Mouse (Mus musculus): Measurements from ENCODE around the gene Bglap3. TPM values are rescaled to one million over a fixed set of nuclear protein-coding genes. Genes with fewer than 3 reads are reported as not detected.
"Not testable (repeated sequence)": the region's sequence is repeated elsewhere in the genome, so short reads cannot be mapped to it uniquely, and the experiment has no call there.

Gene Bglap3
- total RNA-seq (2021), result 1 to 10 TPM in 1 of 2 experiments, under 1 TPM in 1; 0.93 to 1.1 TPM
- long read RNA-seq, experiment 1, result 0 reads
- long read RNA-seq, experiment 2, result 0 reads

DNA sequence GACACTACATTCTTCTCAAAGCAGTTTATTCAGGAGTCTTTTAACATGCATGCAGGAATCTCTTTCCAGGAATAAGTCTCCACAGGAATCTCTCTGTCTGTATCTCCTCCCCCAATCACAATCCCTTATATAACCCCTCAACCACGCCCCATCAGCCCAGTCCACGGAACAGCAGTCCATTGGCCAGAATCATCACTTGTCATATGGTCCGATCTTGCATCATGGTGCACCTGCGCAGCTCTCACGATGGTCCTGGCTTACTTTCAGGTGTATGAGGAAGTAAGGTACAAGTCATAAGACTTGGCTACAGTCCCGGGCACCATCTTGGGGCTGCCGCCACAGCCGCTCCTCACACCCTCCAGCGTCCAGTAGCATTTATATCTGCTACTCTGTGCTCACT lies at the start of gene Bglap3:
Gene Bglap3, minus strand, starts transcription at position 101 of the 400 bp plus-strand sequence.
- not testable (repeated sequence) for DNase-seq (ENCODE audit: low spot score in 2 of 2)

GRCm38 (mm10) chr3:88422020-88422720 lies 49.6 kb upstream of the Bglap3 start:
- no peak for DNase-seq (ENCODE audit: low spot score in 2 of 2)

- DNase-seq (ENCODE audit: low spot score in 2 of 2), result no peak
These were observed 48.2 kb upstream of the Bglap3 start for GRCm38 (mm10) chr3:88420771-88421170.

DNA sequence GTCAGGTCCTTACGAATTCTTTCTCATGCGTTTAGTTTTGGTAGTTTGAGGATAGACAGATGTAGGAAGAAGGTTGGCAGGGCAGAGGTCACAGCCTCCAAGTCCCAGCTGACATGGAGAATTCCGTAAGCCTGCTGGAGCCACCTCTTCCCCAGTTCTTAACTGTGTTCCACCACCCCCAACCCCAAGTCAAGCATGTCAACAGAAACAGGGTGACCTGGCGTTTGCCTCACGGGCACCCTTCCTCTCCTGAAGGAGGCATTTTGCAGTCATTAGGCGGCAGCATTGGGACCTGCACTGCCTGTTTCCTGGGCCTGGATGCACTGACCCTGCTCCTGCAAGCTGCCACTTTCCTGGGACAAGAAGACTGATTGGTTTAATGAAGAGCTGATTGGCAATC lies 45.5 kb upstream of the Bglap3 start:
- DNase-seq (ENCODE audit: low spot score in 2 of 2), result no peak

DNA sequence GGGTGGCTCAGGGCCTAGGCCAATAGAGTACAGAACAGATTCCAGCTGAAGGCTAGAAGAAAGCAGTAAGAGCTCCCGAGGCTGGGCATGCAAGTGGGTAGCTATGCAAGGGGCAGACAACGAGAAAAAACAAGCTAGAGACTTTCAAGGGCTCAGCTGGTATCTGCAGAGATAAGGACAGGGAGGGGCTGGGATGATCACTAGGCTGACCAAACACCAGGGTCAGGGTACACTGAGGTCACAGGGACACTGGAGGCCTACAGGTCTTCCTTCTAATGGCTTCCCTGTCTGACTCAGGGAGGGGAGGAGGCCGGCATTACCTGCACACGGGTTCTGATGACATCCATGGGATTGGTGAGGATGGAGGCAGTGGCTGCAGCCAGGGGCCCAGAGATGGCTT lies 43.1 kb upstream of the Bglap3 start:
- DNase-seq (ENCODE audit: low spot score in 2 of 2), result no peak

DNA sequence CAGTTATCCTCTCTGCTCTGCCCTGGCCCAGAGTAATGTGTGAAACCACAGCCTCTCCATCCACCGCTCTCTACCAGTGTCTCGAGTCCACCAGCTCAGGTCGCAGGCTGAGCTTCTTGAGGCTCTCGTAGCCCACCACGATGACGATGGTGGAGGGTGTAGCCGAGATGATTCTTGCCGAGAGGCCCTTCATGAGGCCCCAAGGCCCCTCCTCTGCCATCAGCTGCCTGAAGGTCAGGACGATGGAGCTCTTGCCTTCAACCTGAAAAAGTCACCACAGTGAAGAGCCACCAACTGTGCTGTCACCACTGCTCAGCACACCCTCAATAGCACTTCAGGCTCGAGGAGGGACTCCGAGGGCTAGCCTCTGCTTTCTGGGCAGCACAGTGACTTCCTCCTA lies 40.1 kb upstream of the Bglap3 start:
- no peak for DNase-seq (ENCODE audit: low spot score in 2 of 2)

DNA sequence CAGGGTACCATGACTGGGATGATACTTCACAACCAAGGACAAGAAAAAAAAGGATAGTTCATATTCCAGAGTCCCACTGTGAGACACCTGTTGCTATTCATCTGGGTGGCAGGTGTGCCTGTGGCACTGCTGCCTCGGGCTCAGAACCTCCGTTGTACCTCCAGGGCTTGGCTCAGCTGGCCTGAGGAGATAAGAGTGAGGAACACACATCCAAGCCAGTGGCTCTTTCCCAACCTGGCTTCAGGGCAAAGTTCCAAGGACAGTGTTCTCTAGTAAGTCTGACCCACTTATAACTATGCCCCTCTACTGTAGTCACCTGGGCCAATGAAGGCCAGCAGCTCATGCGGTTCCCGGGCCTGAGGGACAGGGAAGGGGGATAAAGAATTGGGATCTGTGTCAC lies 39.1 kb upstream of the Bglap3 start:
- no peak for DNase-seq (ENCODE audit: low spot score in 2 of 2)

DNA sequence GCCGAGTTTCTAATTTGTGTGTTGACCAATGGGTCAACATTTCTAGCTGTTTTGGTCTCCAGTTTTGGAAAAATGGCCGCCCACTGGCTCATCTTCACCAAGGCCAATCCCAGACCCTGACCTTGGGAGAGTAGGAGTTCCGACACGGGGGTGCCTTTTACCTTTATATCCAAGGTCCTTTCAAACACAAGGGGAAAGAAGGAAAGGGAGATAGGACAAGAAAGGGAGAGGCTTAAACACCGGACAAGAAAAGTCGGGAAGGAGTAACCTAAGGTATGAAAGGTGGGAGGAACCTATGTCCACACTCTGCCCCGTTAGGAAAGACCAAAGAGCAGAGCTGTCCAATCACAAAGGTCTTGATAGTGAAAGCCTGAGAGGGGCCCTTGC lies 38.1 kb upstream of the Bglap3 start:
- DNase-seq (ENCODE audit: low spot score in 2 of 2), result no peak

DNA sequence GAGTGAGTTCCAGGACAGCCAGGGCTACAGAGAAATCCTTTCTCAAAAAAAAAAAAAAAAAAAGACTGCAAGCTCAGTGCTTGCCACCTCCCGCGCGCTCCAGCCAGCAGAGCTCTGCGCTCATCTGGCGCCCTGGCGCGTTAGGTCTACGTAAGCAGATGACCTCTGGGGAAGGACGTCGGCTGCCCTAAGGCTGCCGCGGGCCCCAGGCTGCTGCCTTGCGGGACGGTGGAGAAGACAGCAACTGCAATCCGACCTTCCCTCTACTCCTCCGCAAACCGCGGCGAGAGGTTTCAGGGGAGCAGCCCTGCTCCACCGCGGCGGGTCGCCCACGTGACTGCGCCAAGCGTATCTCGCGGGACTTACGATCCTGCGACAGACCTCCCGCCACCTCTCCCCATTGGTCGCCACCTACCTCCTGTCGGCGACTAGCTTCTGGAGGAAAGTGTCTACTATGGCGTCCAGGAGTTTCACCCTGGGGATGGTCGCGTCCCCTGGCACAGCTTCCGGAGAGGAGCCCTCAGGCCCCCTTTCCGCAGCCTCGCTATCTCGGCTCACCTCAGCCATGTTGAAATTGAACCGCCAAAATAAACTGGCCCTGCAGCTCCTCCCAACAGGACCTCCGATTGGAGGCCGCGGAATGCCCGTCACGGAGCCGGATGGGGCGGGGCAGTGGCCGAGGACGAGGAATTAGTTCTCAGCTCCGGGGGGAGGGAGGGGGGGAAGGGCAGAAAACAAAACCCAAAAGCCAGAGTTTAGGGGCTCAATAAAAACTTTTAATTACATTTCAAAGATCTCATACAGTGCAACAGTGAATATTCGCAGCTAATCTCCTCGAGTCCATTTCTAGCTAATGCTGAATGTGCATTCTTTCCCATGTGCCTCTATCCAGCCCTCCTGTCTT lies 37.5 kb upstream of the Bglap3 start, which contains the start of gene Pmf1:
Gene Pmf1, minus strand, starts transcription at position 591 of the 904 bp plus-strand sequence.
- peak; percentile 84 to 86 for DNase-seq (ENCODE audit: low spot score in 2 of 2)

- no peak for DNase-seq (ENCODE audit: low spot score in 2 of 2)
These were observed 36.4 kb upstream of the Bglap3 start for GRCm38 (mm10) chr3:88408953-88409352.

- DNase-seq (ENCODE audit: low spot score in 2 of 2), result no peak
These were observed 35.0 kb upstream of the Bglap3 start for GRCm38 (mm10) chr3:88407529-88407928.

DNA sequence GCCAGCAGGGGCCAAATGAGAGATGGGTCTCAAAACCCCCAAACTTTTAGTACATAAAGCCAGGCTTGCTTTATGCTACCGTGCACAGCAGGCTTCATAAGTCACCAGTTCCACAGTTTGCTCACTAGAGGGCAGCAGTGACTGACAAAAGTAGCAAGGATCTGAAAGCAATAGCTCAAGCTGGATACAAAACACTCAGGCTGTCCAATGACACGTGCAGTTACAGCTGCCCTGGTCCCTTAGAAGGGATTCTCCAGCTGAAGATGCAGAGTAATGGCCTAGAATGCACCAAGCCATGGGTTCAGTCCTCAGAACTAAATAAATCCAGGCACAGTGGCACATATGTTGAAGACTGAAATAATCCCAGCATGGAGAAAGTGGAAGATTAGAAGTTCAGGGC lies 34.5 kb upstream of the Bglap3 start:
- peak in 1 of 2 experiments; percentile 34 for DNase-seq (ENCODE audit: low spot score in 2 of 2)

DNA sequence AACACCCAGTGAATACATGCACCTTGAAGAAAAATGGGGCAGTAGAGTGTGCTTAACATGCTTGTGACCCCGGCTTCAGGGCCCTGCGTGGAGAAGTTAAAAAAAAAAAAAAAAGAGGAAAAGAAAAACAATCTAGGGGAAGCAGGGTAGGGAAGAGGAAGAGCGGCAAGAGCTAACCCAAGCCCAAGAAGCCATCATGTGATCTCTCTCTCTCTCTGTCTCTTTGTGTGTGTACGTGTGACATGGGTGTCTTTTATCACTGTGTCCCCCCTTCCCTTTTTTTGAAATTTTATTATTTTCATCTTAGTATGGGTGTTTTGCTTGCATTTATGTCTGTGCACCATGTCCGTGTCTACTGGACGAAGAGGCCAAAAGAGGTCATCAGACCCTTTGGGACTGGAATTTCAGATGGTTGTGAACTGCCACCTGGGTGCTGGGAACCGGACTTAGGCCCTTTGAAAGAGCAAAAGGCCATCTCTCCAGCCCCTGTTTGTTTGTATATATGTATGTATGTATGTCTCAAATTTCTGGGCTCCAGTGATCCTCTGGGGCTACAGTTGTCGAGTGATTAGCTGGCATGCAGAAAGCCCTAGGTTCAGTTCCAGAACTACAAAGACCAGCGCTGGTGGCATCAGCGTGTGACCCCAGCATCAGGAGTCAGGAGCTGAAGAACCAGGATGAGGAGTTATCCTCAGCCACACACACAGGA lies 31.1 kb upstream of the Bglap3 start:
- DNase-seq (ENCODE audit: low spot score in 2 of 2), result no peak

GRCm38 (mm10) chr3:88398666-88399065 lies 26.1 kb upstream of the Bglap3 start:
- DNase-seq (ENCODE audit: low spot score in 2 of 2), result no peak

DNA sequence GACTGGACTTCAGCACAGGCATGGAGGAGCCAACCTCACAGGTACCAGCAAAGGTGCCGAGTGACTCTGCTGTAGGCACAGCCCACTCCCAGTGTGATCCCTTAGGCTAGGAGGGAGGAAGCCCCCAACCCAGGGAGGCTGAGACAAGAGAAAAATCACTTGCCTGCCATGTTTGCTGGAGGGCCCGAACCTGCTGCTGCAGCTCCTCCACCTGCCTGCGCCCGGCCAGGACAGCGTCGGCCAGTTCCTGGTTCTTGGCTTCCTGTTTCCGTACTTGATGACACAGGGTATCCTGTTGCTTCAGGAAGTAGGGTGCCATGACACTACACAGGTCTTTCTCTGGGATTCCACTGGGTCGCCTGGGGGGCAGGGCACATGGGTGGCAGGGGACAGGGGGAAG lies 23.2 kb upstream of the Bglap3 start:
- DNase-seq (ENCODE audit: low spot score in 2 of 2), result no peak

GRCm38 (mm10) chr3:88395288-88395687 lies 22.7 kb upstream of the Bglap3 start:
- no peak for DNase-seq (ENCODE audit: low spot score in 2 of 2)

GRCm38 (mm10) chr3:88393776-88394375 lies 21.3 kb upstream of the Bglap3 start:
- DNase-seq (ENCODE audit: low spot score in 2 of 2), result no peak

DNA sequence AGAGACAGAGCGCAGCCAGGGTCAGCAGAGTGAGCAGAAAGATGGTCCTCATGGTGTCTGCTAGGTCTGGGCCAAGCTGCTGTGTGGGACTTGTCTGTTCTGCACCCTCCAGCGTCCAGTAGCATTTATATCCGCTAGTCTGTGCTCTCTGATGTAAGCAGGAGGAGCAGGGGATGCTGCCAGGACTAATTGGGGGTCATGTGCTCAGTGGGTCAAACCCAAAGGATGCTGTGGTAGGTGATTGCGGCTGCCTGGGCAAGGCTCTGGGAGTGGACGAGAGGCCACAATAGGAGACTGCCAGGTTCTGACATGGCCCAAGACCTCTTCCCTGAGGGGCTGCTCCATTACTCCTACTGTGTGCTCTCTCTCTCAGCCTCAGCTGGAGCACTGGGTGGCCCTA lies 11.8 kb upstream of the Bglap3 start, which contains the start of gene Bglap:
Gene Bglap, minus strand, starts transcription at position 101 of the 400 bp plus-strand sequence.
- no peak for DNase-seq (ENCODE audit: low spot score in 2 of 2)

DNA sequence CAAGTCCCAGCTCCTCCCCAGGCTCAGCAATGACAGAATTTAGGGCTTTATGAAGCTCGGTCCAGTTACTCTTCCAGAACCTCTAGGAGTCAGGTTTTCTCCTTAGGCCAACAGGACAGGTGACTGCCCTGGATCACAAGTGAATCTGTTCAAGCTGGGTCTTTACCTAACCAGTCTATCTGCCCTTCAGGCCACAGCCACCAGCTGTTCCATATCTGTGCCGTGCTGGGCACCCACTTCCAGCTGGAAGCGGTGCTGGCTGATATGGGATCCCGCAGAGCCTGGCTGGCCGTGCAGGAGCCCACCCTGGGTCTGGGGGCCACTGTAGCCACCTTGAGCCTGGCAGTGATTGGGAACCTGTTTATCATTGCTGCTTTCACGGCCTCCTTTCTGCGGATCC lies 9.8 kb upstream of the Bglap3 start:
- DNase-seq (ENCODE audit: low spot score in 2 of 2), result not testable (repeated sequence)

- not testable (repeated sequence) for DNase-seq (ENCODE audit: low spot score in 2 of 2)
These were observed 9.1 kb upstream of the Bglap3 start for GRCm38 (mm10) chr3:88381389-88382315.
